Mouse (Mus musculus) cerebellum, adult 2 months (tissue): ENCODE results near the gene Megf8. TPM values are rescaled to one million over a fixed set of nuclear protein-coding genes. Genes with fewer than 3 reads are reported as not detected.

Experiments
- DNase-seq, 2 experiments: peaks; one replicate each; pipeline ENCODE4 v3.0.0; 2021
- H3K27ac ChIP-seq: fragments of 200-500 bp; 2 replicates; pipeline ENCODE4 v1.5.1; 2012; ENCODE audit warnings: low read length, control low read depth, inconsistent platforms; ENCODE audit not compliant: insufficient read depth
- H3K27me3 ChIP-seq: fragments of 200-500 bp; 2 replicates; pipeline ENCODE4 v1.6.1; 2012; ENCODE audit warnings: inconsistent platforms, mild to moderate bottlenecking, low read length, moderate library complexity; ENCODE audit not compliant: control insufficient read depth, insufficient read depth
- H3K4me1 ChIP-seq: fragments of 200-500 bp; 2 replicates; pipeline ENCODE4 v1.6.1; 2011; ENCODE audit warnings: low read length; ENCODE audit not compliant: control insufficient read depth, insufficient read depth
- H3K4me3 ChIP-seq: fragments of 200-500 bp; replicated peaks from 2 replicates; pipeline ENCODE3; 2011; ENCODE audit warnings: mild to moderate bottlenecking, low read depth, low read length, control low read depth; ENCODE audit not compliant: insufficient read depth
- CTCF ChIP-seq: fragments of 200-500 bp; IDR thresholded peaks from 2 replicates; pipeline ENCODE4 v1.5.1; 2011; ENCODE audit warnings: low read depth, mild to moderate bottlenecking, control low read depth, low read length, moderate library complexity, borderline replicate concordance; ENCODE audit not compliant: insufficient read depth
- POLR2A ChIP-seq: fragments of 200-500 bp; IDR thresholded peaks from 2 replicates; pipeline ENCODE4 v1.6.1; 2011; ENCODE audit warnings: low read length, control low read depth, borderline replicate concordance; ENCODE audit not compliant: insufficient read depth
- WGBS: fragments of 180-500 bp; shearing (Covaris S2); methylation state at CpG from one replicate; pipeline ENCODE4 v1.1.7; 2018; 5-methylcytosine and 5-hydroxymethylcytosine counted together
- polyA plus RNA-seq: library from polyadenylated mRNA; depleted of rRNA; stranded (reverse); fragments of >200 nt; gene quantifications from 2 replicates; pipeline ENCODE4 v1.2.3, GENCODE M21; 2012

Gene Megf8
- polyA plus RNA-seq, 1 experiment, result 76.8 TPM

GRCm38 (mm10) chr7:25339329-25339728 lies 22.4 kb downstream of the Megf8 start:
- DNase-seq, result no peak
- no peak for TF ChIP-seq CTCF
- TF ChIP-seq POLR2A, result no peak
- Histone ChIP-seq H3K4me1 (no peaks in the 10 kb centered on the region), H3K4me3 (no peak overlapping the region), H3K27me3 (no peaks in the 10 kb centered on the region), H3K27ac (no peak overlapping the region)
- WGBS, result 86% methylated on average over 9 of the region's 9 CpGs

- Histone ChIP-seq H3K4me1 (no peaks in the 10 kb centered on the region), H3K27ac (no peak overlapping the region), H3K4me3 (no peak overlapping the region), H3K27me3 (no peaks in the 10 kb centered on the region)
- TF ChIP-seq POLR2A (no peak), CTCF (no peak)
- WGBS, result 57% methylated on average over 20 of the region's 20 CpGs
- DNase-seq, result no peak
Observed at GRCm38 (mm10) chr7:25341000-25341784, 24.2 kb downstream of the Megf8 start.

GRCm38 (mm10) chr7:25348861-25349260 lies 31.9 kb downstream of the Megf8 start:
- TF ChIP-seq CTCF (no peak), POLR2A (no peak)
- no peaks in the 10 kb centered on the region for H3K27me3 ChIP-seq
- H3K27ac ChIP-seq, result no peak overlapping the region
- H3K4me3 ChIP-seq, result no peak overlapping the region
- DNase-seq, result no peak
- 83% methylated on average over 8 of the region's 8 CpGs for WGBS
- no peaks in the 10 kb centered on the region for H3K4me1 ChIP-seq

- H3K27me3 ChIP-seq, result no peaks in the 10 kb centered on the region
- 38% methylated on average over 19 of the region's 19 CpGs for WGBS
- peaks cover 4% of the 10 kb centered on the region for H3K4me1 ChIP-seq
- no peak for DNase-seq
- TF ChIP-seq POLR2A, result no peak
- no peak for TF ChIP-seq CTCF
- no peak overlapping the region for H3K27ac ChIP-seq
- H3K4me3 ChIP-seq, result no peak overlapping the region
Observed at GRCm38 (mm10) chr7:25358721-25359206, 41.8 kb downstream of the Megf8 start.

- Histone ChIP-seq H3K27me3 (no peaks in the 10 kb centered on the region), H3K4me1 (peaks cover 10% of the 10 kb centered on the region), H3K4me3 (no peak overlapping the region), H3K27ac (no peak overlapping the region)
- TF ChIP-seq POLR2A (no peak), CTCF (peak; percentile 70)
- peak; percentile 81 to 82 for DNase-seq
- WGBS, result 48% methylated on average over 19 of the region's 19 CpGs
Observed at GRCm38 (mm10) chr7:25363151-25363550, 46.2 kb downstream of the Megf8 start.

GRCm38 (mm10) chr7:25363632-25364031 lies 46.7 kb downstream of the Megf8 start:
- no peak overlapping the region for H3K27ac ChIP-seq
- H3K4me3 ChIP-seq, result no peak overlapping the region
- no peak for DNase-seq
- H3K27me3 ChIP-seq, result no peaks in the 10 kb centered on the region
- 93% methylated on average over 17 of the region's 17 CpGs for WGBS
- H3K4me1 ChIP-seq, result peaks cover 15% of the 10 kb centered on the region
- no peak for TF ChIP-seq CTCF
- no peak for TF ChIP-seq POLR2A

GRCm38 (mm10) chr7:25365937-25366625 lies 49.1 kb downstream of the Megf8 start:
- WGBS, result 65% methylated on average over 13 of the region's 13 CpGs
- no peak overlapping the region for H3K27ac ChIP-seq
- H3K27me3 ChIP-seq, result no peaks in the 10 kb centered on the region
- TF ChIP-seq POLR2A (no peak), CTCF (no peak)
- H3K4me1 ChIP-seq, result peaks cover 29% of the 10 kb centered on the region
- DNase-seq, result no peak
- H3K4me3 ChIP-seq, result no peak overlapping the region
